Mouse (Mus musculus) liver, embryonic 15.5 days (tissue): ENCODE results near the gene 4922502D21Rik. TPM values are rescaled to one million over a fixed set of nuclear protein-coding genes. Genes with fewer than 3 reads are reported as not detected.

Source experiments
- ATAC-seq: fragments of 200-750 bp; cut with Nextera tagmentation; 2 replicates; pipeline ENCODE4 v1.8.0; 2017; ENCODE audit warnings: moderate number of reproducible peaks, mild to moderate bottlenecking, moderate library complexity; ENCODE audit not compliant: insufficient read depth
- H3K27ac ChIP-seq: fragments of 300-500 bp; sonication (generic); replicated peaks from 2 replicates; pipeline ENCODE4 v1.5.1; 2015; ENCODE audit warnings: mild to moderate bottlenecking, inconsistent platforms
- H3K27me3 ChIP-seq: fragments of 300-500 bp; sonication (generic); 2 replicates; pipeline ENCODE4 v1.6.1; 2015; ENCODE audit warnings: mild to moderate bottlenecking, inconsistent platforms
- H3K36me3 ChIP-seq: fragments of 300-500 bp; sonication (generic); replicated peaks from 2 replicates; pipeline ENCODE4 v1.6.1; 2015; ENCODE audit warnings: moderate library complexity, mild to moderate bottlenecking, inconsistent platforms
- H3K4me1 ChIP-seq: fragments of 300-500 bp; sonication (generic); replicated peaks from 2 replicates; pipeline ENCODE4 v1.6.1; 2015; ENCODE audit warnings: inconsistent platforms
- H3K4me2 ChIP-seq: fragments of 300-500 bp; sonication (generic); 2 replicates; pipeline ENCODE4 v1.6.1; 2015; ENCODE audit warnings: moderate library complexity, mild to moderate bottlenecking, inconsistent platforms
- H3K4me3 ChIP-seq: fragments of 300-500 bp; sonication (generic); replicated peaks from 2 replicates; pipeline ENCODE4 v1.5.1; 2015; ENCODE audit warnings: mild to moderate bottlenecking, inconsistent platforms
- H3K9ac ChIP-seq: fragments of 300-500 bp; sonication (generic); 2 replicates; pipeline ENCODE4 v1.6.1; 2015; ENCODE audit warnings: moderate library complexity, mild to moderate bottlenecking, inconsistent platforms
- H3K9me3 ChIP-seq: fragments of 300-500 bp; sonication (generic); replicated peaks from 2 replicates; pipeline ENCODE4 v1.6.1; 2016; ENCODE audit warnings: inconsistent platforms
- WGBS: fragments of 180-500 bp; shearing (Covaris S2); methylation state at CpG from one replicate; pipeline ENCODE4 v1.1.7; 2015; ENCODE audit warnings: mixed read lengths; ENCODE audit not compliant: insufficient replicate concordance; 5-methylcytosine and 5-hydroxymethylcytosine counted together
- polyA plus RNA-seq: library from polyadenylated mRNA; unstranded; fragments of >200 nt; fragmentation: Nextera tagmentation; extraction: Ambion mirVana; gene quantifications from 2 replicates; pipeline ENCODE4 v1.2.1, GENCODE M21; 2015

Gene 4922502D21Rik
- not detected in 2 replicates for polyA plus RNA-seq

DNA sequence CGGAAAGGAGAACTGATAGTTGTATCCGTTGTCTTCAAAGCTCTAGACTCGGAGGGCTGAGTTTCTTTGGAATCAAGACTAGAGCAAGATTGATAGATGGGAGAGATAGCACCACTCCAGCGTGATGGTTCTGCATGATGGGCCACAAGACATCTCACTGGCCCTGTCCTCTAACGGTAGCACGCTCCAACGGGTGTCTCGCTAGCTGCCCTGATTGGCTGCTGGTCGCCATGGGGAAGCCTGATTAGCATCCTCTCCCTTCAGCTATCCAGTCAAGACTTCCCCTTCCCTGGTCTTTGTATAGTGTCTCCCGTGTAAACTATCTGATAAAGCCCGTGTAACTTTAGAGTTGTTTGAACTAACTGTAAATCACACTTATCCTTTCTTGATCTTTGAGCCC lies at the start of gene 4922502D21Rik:
Gene 4922502D21Rik, minus strand, starts transcription at position 187 of the 400 bp plus-strand sequence.
- Histone ChIP-seq H3K9ac (no peak within 1 kb of the TSS), H3K36me3 (no peaks in the 10 kb centered on the region), H3K4me2 (no peak within 1 kb of the TSS), H3K4me3 (no peak within 1 kb of the TSS), H3K9me3 (no peaks in the 10 kb centered on the region), H3K4me1 (no peaks in the 10 kb centered on the region), H3K27ac (no peak within 1 kb of the TSS), H3K27me3 (no peaks in the 10 kb centered on the region)
- ATAC-seq, result no peak
- WGBS, result 34% methylated on average over 11 of the region's 11 CpGs

DNA sequence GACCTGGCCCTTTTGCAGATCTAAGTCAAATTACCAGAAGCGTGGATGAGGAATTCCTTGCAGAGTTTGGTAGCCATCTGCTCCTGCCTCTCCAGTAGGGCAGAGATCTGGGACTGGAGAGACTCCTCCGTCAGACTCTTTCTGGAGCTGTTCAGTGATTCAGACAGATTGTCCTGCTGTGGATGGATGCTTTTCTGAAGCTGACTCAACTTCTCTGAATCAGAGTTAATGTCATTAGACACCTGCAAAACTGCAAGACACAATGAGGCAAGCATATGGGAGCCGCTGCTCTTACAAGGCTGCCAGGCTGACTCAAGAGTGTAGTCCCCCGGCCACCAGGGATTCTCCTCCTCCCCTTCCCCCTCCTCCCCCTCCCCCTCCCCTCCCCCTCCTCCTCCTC lies 48.9 kb upstream of the 4922502D21Rik start:
- WGBS, result 70% methylated on average over 4 of the region's 4 CpGs
- H3K27ac ChIP-seq, result no peak overlapping the region
- no peaks in the 10 kb centered on the region for H3K9me3 ChIP-seq
- H3K9ac ChIP-seq, result no peak overlapping the region
- H3K4me3 ChIP-seq, result no peak overlapping the region
- no peaks in the 10 kb centered on the region for H3K27me3 ChIP-seq
- H3K4me2 ChIP-seq, result no peak overlapping the region
- no peaks in the 10 kb centered on the region for H3K36me3 ChIP-seq
- H3K4me1 ChIP-seq, result no peaks in the 10 kb centered on the region
- ATAC-seq, result no peak

DNA sequence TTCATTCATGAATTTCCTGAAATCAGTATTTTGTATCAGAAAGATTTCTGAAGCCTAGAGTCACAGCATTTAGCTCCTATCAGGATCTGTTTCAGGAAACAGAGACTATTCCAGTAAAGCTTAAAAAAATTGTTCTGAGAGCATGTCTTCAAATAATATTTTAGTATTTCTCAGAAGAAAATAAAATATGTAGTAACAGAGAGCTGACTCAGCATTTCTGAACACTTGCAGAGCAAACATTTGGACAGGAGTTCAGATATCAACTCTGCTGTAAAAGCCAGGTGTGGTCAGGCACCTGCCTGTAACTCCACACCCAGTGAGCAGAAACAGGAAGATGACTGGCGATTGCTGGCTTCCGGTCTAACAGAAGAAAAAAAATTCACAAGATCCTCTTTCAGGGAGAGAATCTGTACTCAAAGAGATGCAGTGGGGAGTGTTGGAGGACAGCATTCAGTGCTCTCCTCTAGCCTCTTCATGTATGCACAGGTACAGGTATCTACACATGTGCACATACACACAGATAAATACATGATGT lies 43.4 kb upstream of the 4922502D21Rik start:
- Histone ChIP-seq H3K4me3 (no peak overlapping the region), H3K36me3 (no peaks in the 10 kb centered on the region), H3K4me1 (no peaks in the 10 kb centered on the region), H3K9ac (no peak overlapping the region), H3K4me2 (no peak overlapping the region), H3K9me3 (no peaks in the 10 kb centered on the region), H3K27me3 (no peaks in the 10 kb centered on the region), H3K27ac (no peak overlapping the region)
- ATAC-seq, result no peak
- WGBS, result 26% methylated on average over 2 of the region's 2 CpGs

DNA sequence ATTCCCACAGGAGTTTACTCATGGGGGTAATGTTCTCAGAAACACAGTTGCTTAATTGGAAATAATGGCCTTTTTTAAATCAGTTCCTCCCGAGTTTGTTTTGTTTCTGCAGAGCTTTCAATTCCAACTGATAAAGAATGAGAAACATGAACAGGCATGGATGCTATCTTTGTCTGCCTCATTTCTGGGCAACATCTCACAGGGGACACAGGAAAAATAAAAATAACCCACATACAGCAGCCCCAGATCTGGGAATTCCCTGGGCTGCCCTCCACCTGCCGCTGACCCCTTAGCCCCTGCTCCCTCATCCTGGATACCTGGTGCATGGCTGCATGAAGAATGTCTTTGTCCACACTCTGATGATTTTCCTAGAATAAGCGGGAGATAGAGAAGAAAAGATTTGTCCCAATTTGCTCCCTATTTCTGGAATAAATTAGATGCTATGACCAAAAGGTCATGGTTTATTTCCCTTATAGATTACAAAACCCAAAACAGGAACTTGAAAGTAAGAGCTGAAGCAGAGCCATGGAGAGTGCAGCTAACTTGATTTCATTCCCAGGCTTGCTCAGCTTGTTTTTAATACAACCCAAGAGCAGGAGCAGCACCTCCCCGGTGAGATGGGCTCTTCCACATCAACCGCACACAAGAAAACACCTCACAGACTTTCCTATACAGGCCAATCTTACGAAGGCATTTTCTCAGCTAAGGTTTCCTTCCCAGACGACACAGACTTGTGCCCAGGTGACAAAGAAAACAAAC lies 38.0 kb upstream of the 4922502D21Rik start:
- Histone ChIP-seq H3K27me3 (no peaks in the 10 kb centered on the region), H3K4me1 (no peaks in the 10 kb centered on the region), H3K9me3 (no peaks in the 10 kb centered on the region), H3K9ac (no peak overlapping the region), H3K27ac (no peak overlapping the region), H3K36me3 (no peaks in the 10 kb centered on the region), H3K4me2 (no peak overlapping the region), H3K4me3 (no peak overlapping the region)
- no peak for ATAC-seq
- 56% methylated on average over 7 of the region's 7 CpGs for WGBS

DNA sequence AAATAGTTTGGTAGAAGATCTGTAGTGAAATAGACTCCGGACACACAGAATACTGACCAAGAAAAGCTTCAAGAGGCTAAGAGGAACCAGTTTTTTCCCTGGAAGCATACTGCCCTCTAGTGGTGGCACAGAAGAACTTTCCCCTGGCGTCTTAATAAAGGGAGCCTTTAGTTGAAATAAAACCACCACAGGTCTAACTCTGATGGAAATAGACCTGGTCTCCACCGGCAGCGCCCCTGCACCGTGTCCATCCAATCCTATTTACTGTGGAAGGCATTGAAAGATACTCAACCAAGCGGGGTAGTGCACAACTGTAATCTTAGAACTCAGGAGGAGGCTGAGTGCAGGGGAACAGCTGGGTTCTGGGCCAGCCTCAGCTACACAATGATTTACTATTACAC lies 34.4 kb upstream of the 4922502D21Rik start:
- no peaks in the 10 kb centered on the region for H3K27me3 ChIP-seq
- no peaks in the 10 kb centered on the region for H3K36me3 ChIP-seq
- ATAC-seq, result no peak
- WGBS, result 8% methylated on average over 6 of the region's 6 CpGs
- H3K4me2 ChIP-seq, result no peak overlapping the region
- H3K27ac ChIP-seq, result no peak overlapping the region
- no peaks in the 10 kb centered on the region for H3K9me3 ChIP-seq
- no peak overlapping the region for H3K4me3 ChIP-seq
- H3K9ac ChIP-seq, result no peak overlapping the region
- H3K4me1 ChIP-seq, result peaks cover 5% of the 10 kb centered on the region; the same call in 1 of the 2 replicates

DNA sequence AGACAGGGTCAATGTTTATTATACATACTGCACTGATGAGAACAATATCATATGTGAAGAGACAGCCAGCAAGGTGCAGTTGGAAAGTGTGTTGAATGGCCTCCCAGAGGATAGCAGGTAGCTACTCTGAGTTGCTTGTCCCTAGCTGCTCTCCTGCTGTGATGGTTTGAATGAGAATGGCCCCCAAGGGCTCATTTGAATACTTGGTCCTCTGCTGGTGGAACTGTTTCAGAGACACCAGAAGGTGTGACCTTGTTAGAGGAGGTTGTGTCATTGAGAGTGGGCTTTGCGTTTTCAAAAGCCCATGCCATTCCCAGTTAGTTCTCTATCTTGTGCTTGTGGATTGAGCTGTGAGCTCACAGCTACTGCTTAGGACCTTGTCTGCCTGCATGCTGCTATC lies 32.3 kb upstream of the 4922502D21Rik start:
- Histone ChIP-seq H3K9ac (no peak overlapping the region), H3K27ac (no peak overlapping the region), H3K4me2 (no peak overlapping the region), H3K4me1 (peaks cover 5% of the 10 kb centered on the region; the same call in 1 of the 2 replicates), H3K9me3 (no peaks in the 10 kb centered on the region), H3K27me3 (no peaks in the 10 kb centered on the region), H3K36me3 (no peaks in the 10 kb centered on the region), H3K4me3 (no peak overlapping the region)
- no peak for ATAC-seq
- 41% methylated on average over 1 of the region's 1 CpGs for WGBS

DNA sequence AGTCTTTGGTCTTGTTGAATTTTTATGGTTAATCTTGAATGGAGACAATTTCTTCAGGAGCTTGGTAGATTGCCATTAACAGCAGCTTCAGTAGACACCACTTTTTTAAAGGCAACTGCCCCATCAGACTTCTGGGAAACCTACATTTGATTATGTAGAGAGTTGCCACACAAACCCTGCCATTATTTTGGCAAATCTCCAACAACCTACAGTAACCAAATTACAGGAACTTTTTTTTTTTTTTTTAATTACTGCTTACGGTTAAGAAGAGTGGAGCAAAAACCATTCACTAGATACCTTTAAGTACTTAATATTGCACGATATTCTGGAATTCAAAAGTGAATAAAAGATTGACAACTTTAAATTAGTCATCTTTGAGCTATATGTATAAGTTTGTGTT lies 27.9 kb upstream of the 4922502D21Rik start:
- 64% methylated on average over 2 of the region's 2 CpGs for WGBS
- no peak for ATAC-seq
- no peak overlapping the region for H3K9ac ChIP-seq

DNA sequence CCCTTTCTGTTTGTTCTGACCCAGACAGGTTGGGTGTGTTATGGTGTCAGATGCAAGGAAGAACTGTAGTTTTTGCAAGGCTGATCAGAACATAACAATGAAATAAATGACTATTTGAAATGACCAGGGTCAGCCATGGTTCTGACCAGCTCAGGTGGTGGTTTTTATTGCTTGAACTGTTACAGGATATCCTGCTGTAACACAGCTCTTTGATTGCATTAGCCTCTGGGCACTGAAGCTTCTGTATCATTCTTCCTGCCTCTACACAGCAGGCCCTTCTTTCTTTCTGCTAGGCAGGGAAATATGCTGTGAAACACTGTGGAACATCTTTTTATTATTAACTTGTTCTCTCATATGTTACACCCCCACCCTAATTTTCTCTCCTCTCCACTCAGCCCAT lies 24.8 kb upstream of the 4922502D21Rik start:
- no peaks in the 10 kb centered on the region for H3K27me3 ChIP-seq
- H3K9ac ChIP-seq, result no peak overlapping the region
- no peak overlapping the region for H3K27ac ChIP-seq
- no peaks in the 10 kb centered on the region for H3K9me3 ChIP-seq
- no peak for ATAC-seq
- no peak overlapping the region for H3K4me3 ChIP-seq
- H3K36me3 ChIP-seq, result no peaks in the 10 kb centered on the region
- H3K4me1 ChIP-seq, result no peaks in the 10 kb centered on the region
- no peak overlapping the region for H3K4me2 ChIP-seq

More for the DNA sequence above, 27.9 kb upstream of the 4922502D21Rik start:
- H3K27me3 ChIP-seq, result no peaks in the 10 kb centered on the region
- peaks cover 5% of the 10 kb centered on the region; the same call in 1 of the 2 replicates for H3K4me1 ChIP-seq
- no peak overlapping the region for H3K4me2 ChIP-seq
- no peak overlapping the region for H3K27ac ChIP-seq
- no peak overlapping the region for H3K4me3 ChIP-seq
- no peaks in the 10 kb centered on the region for H3K9me3 ChIP-seq
- H3K36me3 ChIP-seq, result no peaks in the 10 kb centered on the region

DNA sequence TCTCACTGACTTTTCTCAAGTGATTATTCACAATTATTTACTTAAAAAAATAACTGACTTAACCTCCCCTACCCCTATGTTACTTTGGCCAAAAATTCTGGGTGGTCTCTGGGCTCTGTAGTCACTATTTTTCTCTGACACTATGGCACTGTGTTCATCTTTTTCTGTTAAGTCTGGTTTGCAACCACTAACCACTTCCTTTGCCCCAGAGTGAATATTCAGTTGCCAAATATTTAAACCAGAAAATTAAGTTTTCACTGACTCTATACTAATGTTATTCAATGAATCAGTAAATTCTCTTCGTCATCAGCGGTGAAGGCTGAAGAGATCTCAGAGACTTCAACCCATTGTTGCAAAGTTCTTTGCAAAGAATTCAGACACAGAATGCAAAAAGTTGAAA lies 24.2 kb upstream of the 4922502D21Rik start:
- Histone ChIP-seq H3K4me2 (no peak overlapping the region), H3K27me3 (no peaks in the 10 kb centered on the region), H3K4me3 (no peak overlapping the region), H3K36me3 (no peaks in the 10 kb centered on the region), H3K9me3 (no peaks in the 10 kb centered on the region), H3K9ac (no peak overlapping the region), H3K27ac (no peak overlapping the region), H3K4me1 (no peaks in the 10 kb centered on the region)
- WGBS, result 73% methylated on average over 2 of the region's 2 CpGs
- ATAC-seq, result no peak

DNA sequence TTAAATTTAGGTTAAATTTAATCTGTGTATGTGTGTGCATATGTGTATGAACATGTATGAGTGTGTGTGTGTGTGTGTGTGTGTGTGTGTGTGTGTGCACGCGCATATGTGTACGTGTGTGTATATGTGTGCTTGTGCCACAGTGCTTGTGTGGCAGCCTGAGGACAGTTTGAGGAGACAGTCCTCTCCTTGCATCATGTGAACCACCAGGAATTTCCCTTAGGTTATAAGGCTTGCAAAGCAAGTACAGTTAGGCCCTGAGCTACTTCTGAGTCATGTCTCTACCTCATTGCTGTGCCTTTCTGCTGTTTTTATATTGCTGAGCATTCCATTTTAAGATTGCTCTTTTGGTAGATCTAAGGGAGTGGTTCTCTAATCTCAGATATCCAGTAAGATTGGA lies 19.5 kb upstream of the 4922502D21Rik start:
- no peaks in the 10 kb centered on the region for H3K9me3 ChIP-seq
- no peaks in the 10 kb centered on the region for H3K27me3 ChIP-seq
- H3K27ac ChIP-seq, result peak overlapping the region; percentile 29; the same call in 1 of the 2 replicates
- H3K9ac ChIP-seq, result no peak overlapping the region
- H3K4me2 ChIP-seq, result no peak overlapping the region
- no peak for ATAC-seq
- no peaks in the 10 kb centered on the region for H3K4me1 ChIP-seq
- peak overlapping the region; percentile 25 for H3K4me3 ChIP-seq
- 79% methylated on average over 3 of the region's 3 CpGs for WGBS
- H3K36me3 ChIP-seq, result no peaks in the 10 kb centered on the region

DNA sequence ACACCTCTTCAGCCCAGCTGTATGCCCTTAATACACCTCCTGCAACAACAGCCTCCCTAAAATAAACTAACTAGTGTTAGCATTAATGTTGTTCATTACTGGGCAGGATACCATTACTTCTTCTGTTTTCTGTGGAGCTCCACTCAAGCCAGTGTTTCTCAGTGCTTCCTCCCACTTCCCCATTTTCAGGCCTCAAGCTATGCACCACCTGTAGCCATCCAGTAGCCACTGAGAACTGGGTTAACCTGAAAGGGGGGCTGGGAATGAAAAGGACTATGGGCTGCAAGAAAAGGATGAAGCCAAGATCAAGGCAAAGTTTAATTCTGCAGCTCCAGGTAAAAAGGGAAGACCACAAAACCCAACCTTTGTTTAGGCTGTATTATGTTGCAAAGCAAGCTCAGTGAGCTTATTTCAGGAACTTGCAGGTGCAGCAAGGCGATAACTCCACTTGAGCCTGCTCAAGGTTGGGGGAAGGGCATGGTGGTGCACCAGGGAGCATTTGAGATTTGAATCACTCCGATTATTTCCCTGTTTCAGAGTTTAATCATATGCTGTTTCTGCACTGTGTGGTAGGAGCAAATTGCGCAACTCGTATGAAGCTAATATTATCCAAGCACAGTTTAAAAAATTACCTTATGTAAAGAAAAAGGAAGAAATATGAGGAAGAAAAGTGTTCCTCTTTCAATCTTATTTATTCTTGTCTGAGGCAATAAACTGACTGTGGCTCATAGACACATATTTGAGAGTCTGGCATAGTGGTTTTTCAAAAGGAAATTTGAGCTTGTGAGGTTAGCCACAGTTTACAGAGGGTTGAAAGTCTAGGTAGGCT lies 18.1 kb upstream of the 4922502D21Rik start:
- 25% methylated on average over 4 of the region's 4 CpGs for WGBS

More for the DNA sequence above, 18.1 kb upstream of the 4922502D21Rik start:
- H3K4me2 ChIP-seq, result 0 out of 2 replicates have a peak overlapping the region, but pooled peaks have one; percentile 11
- no peaks in the 10 kb centered on the region for H3K9me3 ChIP-seq
- no peak overlapping the region for H3K9ac ChIP-seq
- no peaks in the 10 kb centered on the region for H3K4me1 ChIP-seq
- peak overlapping the region; percentile 31 for H3K27ac ChIP-seq
- H3K4me3 ChIP-seq, result 0 out of 2 replicates have a peak overlapping the region, but pooled peaks have one; percentile 2
- no peaks in the 10 kb centered on the region for H3K27me3 ChIP-seq
- H3K36me3 ChIP-seq, result no peaks in the 10 kb centered on the region
- peak; percentile 71 for ATAC-seq
